Mouse (Mus musculus): Measurements from ENCODE around the gene Mtx1.
"Not testable (repeated sequence)": the region's sequence is repeated elsewhere in the genome, so short reads cannot be mapped to it uniquely, and the experiment has no call there.

Mtx1 gene

DNA sequence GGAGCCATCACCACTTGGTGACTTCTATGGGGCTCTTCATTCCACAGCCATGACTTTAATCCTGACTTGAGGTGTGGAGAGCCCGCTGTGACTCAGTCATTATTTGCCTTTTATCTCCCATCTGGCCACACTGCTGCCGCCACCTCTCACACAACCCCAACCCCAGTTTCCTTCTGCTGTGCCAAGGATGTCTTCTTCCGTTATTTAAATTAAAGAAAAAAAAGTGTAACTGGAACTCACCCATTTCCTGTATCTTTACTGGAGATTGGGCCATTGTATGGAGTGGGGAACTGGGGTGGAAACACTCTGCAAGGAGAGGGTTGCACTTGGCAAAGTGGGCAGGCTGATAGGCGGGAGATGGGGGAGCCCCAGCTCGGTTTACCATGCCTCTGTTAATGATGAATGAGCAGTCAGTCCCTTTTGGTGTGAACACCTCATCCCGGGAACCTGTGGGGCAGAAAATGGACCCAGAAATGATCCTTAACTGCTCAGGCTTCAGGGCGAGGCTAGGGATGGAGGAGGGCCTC is 44.3 kb downstream of the Mtx1 start:
- DNase-seq = no peak

DNA sequence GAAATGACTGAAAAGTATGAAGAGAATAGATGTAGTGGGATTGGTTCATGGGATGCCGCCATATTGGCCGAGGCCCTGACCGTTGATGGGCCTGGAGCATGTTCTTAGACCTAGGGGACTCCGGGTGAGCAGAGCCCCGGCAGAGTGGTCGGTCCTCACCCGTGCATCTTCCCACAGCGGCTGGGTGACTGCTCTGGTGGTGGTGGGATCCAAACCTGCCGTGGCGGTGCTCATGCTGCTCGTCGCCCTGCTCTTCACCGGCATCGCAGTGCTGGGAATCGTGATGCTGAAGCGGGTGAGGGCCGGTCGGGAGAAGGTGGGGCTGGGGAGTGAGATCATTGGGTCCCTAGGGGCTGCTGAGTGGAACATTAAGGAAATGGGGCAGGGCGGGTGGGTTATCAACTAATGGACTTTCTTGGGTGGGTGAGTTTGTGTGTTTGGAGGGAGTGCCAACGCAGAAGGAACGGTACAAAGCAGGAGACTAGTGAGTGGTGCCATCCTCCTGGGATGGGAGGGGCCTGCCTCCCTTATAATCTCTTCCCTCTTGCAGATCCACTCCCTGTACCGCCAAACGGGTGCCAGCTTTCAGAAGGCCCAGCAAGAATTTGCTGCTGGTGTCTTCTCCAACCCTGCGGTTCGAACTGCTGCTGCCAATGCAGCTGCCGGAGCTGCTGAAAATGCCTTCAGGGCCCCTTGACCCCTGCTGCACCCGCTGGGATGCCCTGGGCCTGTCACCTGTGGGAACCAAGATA is 45.0 kb downstream of the Mtx1 start:
- no peak for DNase-seq

DNA sequence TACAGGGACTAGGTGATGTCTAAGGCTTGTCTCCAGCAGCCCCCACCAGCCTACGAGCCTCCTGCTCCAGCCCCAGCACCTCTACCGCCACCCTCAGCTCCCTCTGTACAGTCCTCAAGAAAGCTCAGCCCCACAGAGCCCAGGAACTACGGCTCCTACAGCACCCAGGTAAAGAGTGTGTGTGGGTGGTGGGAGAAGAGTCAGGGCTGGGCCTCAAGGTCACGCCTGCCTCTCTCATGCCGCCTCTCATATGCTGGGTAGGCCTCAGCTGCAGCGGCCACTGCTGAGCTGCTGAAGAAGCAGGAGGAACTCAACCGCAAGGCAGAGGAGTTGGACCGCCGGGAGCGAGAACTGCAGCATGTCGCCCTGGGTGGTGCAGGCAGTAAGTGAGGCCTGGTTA is 47.8 kb downstream of the Mtx1 start:
- no peak for DNase-seq

DNA sequence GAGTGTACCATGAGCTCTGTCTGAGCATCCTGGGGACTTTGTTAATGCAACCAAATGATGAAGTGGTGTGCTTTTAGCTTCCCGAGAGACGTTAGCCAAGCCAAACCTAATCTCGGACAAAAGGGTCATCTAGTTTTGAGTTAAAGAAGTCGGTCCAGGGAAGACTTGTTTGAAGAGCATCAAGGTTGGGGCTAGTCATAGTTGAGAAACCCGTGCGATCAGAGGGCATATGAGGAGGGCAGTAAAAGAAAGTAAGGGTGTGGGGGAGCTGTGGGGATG is 48.8 kb downstream of the Mtx1 start:
- no peak for DNase-seq

DNA sequence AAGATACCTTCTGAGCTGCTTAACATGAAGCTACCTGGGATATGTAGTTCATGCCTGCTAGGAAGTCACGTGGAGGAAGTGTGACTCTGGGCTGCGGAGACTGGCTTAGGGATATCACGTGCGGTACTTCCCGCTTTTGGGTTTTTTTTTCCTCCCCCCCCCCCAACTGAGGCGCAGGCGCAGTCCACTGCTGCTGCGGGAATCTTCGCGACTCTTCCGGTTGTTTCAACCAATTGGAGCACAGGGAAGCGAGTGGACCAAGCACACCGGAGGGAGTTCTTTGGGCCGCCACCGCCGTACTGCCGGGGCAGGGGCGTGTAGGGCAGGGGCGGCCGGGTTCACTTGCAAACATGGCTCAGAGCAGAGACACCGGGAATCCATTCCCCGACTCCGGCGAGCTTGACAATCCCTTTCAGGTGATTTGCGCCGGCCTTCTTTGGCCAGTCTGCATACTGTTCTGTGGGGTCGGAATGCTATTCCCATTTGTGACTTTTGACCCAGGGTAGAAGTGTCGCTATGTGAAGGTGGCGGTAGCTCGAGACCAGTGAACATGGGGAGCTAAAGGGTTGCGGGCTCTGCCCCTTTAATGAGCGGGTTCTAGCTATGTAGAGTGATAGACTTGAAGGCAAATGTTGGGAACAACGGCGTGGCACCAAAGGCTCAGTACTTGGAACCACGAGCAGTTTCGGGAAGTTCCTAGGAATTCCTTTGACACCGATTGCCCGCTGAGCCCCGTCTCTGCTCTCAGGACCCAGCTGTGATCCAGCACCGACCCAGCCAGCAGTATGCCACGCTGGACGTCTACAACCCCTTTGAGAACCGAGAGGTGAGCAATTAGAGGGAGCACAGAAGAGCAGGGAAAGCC is 49.4 kb downstream of the Mtx1 start, which contains the start of gene Scamp3:
Scamp3 (plus strand) TSS at position 232 of the 865 bp plus-strand sequence.
- DNase-seq = peak; percentile 93

DNA sequence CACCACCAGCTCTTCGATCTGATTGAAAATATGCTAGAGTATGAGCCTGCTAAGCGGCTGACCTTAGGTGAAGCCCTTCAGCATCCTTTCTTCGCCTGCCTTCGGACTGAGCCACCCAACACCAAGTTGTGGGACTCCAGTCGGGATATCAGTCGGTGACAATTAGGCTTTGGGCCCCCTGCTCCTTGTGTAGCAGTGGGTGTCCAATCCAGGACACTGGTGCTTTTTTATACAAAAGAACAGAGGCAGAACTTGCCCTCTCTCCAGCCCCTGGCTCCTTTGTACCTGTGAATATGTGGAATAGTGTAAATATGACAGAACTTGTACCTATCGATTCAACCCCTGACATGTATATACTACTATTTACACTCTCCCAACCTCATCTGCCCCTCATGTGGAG is 50.5 kb downstream of the Mtx1 start:
- DNase-seq = no peak

DNA sequence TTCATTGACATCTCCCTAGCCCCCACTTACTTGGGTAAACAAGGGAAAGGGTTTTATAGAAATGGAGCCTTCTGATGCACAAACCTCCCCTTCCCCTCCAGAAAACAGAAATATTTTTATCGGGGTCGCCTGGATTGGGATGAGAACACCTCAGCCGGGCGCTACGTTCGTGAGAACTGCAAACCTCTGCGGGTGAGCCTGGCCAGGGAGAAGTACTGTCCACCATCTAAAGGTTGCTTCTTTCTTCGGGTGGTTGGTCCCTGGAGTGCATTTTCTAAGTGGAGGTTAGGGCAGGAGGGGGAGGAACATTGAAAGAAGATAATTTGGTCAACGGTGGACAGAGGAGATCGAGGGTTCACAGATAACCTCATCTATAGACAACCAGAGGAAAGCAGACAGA is 51.3 kb downstream of the Mtx1 start:
- DNase-seq = no peak

DNA sequence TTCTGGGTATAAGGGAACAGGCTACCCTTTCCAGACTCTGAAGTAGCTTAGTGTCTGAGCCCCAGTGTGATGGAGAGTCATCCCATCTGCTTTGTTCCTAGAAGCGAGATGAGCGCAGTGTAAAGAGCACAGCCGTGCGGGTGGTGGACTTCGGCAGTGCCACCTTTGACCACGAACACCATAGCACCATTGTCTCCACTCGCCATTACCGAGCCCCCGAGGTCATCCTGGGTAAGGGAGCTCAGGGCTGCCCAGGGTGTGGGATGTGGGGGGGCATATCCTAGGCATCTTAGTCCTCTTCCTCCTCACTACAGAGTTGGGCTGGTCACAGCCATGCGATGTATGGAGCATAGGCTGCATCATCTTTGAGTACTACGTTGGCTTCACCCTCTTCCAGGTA is 52.0 kb downstream of the Mtx1 start:
- no peak for DNase-seq

DNA sequence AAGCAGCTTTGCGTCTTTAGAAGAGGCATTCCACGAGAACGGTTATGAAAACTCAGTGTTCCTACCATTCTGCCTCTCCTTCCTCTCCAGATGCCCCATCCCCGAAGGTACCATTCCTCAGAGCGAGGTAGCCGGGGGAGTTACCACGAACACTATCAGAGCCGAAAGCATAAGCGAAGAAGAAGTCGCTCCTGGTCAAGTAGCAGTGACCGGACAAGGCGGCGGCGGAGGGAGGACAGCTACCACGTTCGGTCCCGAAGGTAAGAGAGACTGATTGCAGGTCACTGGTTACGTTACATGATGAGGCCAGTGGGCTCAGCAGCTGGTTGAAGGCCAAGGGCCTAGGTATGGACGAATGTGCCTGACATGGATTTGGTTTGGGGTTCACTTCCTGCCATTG is 59.9 kb downstream of the Mtx1 start:
- no peak for DNase-seq

DNA sequence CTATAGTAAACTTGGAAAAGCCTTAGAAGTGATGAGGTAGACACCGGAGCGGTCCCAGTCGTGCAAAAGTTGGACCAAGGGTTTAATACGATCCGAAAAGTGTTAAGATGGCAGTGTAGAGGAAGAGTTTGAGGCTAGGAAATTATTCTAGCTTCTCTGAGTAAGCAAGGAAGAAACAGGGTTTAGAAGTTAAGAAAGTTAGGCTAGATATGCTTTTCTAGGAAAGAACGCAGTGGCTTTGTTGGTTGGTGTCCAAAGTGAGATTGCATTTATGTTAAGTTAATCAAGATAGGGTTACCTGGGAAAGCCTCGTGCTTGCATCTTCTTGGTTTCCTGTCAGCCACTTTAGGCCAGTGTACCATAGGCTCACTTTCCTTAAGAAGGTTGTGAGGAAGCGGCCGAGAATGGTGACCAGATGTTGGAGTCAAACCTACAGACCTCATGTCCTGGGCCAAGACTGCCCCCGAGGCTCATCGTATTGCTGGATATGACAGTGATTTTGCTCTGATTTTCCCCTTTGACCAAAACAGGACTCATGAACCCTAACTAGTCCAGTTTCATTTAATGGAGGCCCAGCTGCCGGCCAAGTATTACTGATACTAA is 61.5 kb downstream of the Mtx1 start:
- no peak for DNase-seq

DNA sequence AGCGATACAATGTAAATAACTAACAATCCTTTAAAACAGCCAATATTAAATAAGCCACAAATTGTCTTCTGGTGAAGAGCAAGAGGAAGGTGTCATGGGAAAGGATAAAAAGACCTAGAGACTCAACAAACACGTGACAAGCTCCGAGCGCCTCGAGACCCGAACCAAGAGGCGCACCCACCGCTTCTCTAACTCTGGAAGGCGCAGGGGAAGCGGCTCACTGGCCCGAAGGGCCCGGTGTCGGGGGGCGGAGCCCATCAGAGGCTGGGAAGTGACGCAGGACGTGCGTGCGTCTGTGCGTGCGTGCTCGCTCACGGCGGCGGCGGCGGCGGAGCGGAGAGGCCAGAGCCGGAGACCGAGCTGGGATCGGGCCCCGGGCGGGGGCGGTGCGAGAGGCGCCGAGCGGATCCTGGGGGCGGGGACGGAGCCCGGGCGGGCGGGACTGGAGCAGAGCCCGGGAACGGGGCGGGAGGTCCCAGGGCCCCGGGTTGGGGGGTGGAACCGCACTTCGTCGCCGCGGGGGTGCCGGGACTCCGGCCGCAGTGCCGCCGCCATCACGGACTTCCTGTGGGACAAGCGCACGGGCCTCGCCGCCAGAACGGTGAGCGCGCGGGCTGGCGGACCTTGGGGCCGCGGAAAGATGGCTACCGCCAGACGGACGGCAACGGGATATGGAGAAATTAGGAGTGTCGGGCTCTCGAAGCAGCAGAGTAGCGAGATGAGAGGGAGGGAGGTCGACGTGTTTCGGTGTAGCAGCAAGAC is 62.2 kb downstream of the Mtx1 start, which contains the start of gene Clk2:
Clk2 (plus strand) TSS at position 290 of the 762 bp plus-strand sequence.
- DNase-seq = peak; percentile 97

DNA sequence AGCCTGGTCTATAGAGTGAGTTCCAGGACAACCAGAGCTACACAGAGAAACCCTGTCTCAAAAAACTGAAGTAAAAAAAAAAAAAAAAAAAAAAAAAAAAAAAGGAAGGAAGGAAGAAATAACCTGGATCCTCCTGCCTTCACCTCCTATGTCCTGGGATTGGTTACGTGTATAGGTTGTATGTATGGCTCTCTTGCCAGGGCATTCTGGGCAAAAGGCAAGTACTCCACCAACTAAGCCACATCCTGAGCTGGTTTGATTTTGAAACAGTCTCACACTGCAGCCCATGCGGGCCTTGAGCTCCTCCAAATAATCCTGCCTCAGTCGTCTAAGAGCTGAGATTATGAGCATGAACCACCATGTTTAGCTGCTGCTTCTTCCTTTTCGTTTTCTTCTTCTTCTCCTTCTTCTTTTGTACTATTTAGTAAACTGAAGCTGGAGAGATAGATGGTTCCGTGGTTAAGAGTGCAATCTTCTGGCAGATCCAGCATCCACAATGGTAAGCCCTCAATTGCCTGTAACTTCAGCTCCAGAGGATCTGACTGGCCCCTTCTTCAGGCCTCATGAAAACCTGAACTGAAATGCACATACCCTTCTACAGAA is 63.1 kb downstream of the Mtx1 start:
- no peak for DNase-seq

DNA sequence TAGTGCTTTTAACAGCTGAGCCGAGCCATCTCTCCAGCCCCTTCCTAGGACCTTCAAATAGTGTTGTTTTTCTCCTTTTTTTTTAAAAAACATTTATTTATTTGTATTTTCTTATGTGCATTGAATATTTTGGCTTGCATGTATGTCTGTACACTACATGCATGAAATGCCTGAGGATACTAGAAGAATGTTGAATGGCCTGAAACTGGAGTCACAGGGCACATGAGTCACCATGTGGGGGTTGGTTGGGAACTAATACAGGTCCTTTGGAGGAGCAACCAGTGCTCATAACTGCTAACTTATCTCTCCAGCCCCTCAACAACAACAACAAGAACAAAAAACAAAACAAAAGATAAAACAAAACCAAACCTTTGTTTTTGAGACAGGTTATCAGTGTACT is 63.8 kb downstream of the Mtx1 start:
- DNase-seq = no peak

DNA sequence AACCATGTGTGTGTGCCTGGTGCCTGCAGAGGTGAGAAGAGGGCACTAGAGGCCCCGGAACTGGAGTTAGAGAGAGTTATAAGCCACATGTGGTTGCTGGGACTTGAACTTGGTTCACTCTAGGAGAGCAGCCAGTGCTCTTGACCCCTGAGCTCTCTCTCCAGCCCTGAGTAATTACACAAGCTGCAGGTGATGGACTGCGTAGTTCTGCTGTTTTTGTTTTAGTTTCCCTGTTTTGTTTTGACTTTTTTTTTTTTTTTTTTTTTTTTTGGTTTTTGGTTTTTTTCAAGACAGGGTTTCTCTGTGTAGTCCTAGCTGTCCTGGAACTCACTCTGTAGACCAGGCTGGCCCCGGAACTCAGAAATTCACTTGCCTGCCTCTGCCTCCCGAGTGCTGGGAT is 65.1 kb downstream of the Mtx1 start:
- no peak for DNase-seq

DNA sequence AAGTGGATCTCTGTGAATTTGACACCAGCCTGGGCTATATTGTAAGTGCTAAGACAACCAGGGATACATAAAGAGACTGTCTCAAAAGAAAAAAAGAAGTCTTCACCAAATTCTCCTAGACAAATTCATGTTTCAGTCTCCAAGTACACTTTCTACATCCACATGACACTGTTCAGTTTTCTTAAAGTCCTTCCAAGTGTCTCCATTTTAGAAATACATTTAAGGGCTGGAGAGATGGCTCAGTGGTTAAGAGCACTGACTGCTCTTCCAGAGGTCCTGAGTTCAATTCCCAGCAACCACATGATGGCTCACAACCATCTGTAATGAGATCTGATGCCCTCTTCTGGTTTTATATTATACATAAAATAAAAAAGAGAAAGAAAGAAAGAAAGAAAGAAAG is 65.7 kb downstream of the Mtx1 start:
- not testable (repeated sequence) for DNase-seq

DNA sequence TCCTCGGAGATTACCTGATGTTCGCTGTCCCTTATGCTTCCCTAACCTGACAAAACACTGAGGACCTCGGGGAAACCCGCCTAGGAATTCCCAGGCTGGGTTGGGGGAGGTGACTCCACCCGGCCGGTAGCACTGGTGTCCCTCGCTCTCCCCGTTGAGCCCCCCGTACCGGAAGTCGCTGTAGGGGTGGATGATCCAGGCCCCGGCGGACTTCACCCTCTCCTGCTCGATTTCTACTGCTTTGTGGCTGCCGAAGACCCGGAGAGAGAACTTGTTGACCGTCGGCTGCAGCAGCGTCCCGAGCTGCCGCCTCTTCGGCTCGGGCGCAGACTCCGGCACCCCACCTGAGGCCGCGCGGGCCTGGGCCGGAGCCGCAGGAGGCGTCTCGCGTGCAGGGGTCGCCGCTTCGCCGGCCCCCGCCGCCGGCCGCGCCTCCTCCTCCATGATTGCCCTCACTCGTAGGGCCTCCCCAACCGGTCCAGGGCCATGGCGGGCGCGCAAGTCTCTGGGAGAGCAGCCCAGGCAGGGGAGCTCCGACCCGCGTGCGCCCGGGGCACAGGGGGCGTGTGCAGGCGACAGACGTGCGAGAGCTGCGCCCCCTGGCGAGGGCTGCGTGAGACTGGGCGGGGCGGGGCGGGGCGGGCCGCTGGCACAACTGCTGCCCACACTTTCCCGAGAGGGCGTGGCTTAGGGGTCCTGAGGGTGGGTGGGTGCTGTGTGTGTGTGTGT is 67.1 kb downstream of the Mtx1 start, which contains the start of gene Hcn3:
Hcn3 (minus strand) TSS at position 581 of the 729 bp plus-strand sequence.
- peak; percentile 74 for DNase-seq

DNA sequence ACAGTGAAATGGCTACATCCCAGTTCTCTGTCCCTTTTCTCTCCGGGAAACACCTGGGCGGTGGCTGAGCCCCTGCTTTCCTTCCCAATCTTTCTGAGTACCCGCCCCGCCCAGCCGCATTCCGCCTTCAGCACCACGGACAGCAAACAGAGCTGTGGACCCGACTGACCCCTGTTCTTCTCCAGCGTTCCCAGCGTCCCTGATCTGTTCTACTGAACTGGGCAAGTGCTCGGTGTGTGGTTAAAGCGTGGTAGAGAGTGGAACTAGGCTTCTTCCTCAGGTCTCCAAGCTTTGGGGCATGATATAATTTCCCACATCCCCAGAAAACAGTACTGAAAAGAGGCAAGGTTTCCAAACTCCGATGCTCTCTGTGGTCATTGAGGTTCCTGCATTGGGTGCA is 67.7 kb downstream of the Mtx1 start:
- peak; percentile 74 for DNase-seq
